ENCODE assay signal across 7 mouse cellular contexts in the genomic region with DNA sequence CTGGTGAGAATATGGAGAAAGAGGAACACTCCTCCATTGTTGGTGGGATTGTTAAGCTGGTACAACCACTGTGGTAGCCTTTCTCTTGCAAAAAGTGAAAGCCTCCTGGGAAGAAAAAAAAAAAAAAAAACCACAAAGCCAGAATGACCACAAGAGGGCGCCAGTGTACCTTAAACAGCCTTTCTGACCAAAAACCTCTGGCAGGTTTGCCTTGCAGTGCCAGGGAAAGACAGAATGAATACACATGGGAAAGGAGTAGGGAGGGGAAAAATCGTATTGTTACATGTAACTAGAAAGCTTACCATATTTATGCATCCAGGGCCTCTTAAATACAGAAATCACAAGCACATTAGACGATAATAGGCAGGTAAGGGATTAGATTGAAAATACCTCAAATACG.
DNase-seq lines count a peak whose midpoint lies in the region; ATAC-seq and TF ChIP-seq lines count a peak whose summit lies in the region.

No protein-coding gene starts in this region.

- no peaks in the 10 kb centered on the region for H3K27me3 ChIP-seq in spleen, adult 2 months (ENCODE audit: control insufficient read depth, insufficient read depth, low read length)
- no peaks in the 10 kb centered on the region for H3K27me3 ChIP-seq in liver, postnatal 0 days (ENCODE audit: insufficient read depth, low read length)

- no peak overlapping the region for H3K27ac ChIP-seq in spleen, adult 2 months (ENCODE audit: insufficient read depth, low read length)
- no peak overlapping the region for H3K27ac ChIP-seq in liver, postnatal 0 days (ENCODE audit: low read depth)

- 48% methylated on average over 4 of the region's 4 CpGs for WGBS in spleen, adult 2 months
- 40% methylated on average over 4 of the region's 4 CpGs for WGBS in liver, postnatal 0 days (ENCODE audit: insufficient replicate concordance)

- H3K4me1 ChIP-seq in spleen, adult 2 months (ENCODE audit: control insufficient read depth, insufficient read depth, insufficient read length) = no peaks in the 10 kb centered on the region
- no peaks in the 10 kb centered on the region for H3K4me1 ChIP-seq in liver, postnatal 0 days (ENCODE audit: insufficient read depth)

- H3K4me3 ChIP-seq in spleen, adult 2 months (ENCODE audit: extremely low read depth, insufficient read depth, insufficient read length) = no peak overlapping the region
- H3K4me3 ChIP-seq in liver, postnatal 0 days (ENCODE audit: low read depth, low read length) = no peak overlapping the region

- H3K9me3 ChIP-seq in liver, postnatal 0 days (ENCODE audit: low read length) = no peaks in the 10 kb centered on the region

- no peak for TF ChIP-seq EP300 in liver, postnatal 0 days (IDR thresholded peaks at IDR 0.05; ENCODE audit: low read depth)

- H3K36me3 ChIP-seq in spleen, adult 2 months (ENCODE audit: control insufficient read depth, insufficient read depth, low read length) = no peaks in the 10 kb centered on the region
- H3K36me3 ChIP-seq in liver, postnatal 0 days (replicated peaks; ENCODE audit: insufficient read depth, low read length) = no peaks in the 10 kb centered on the region

- no peak for TF ChIP-seq POLR2A in spleen, adult 2 months (IDR thresholded peaks at IDR 0.05; ENCODE audit: low read depth, low read length)

- peak; percentile 16; the same call in 1 of the 2 replicates for TF ChIP-seq CTCF in spleen, adult 2 months (IDR thresholded peaks at IDR 0.05; ENCODE audit: extremely low read depth, insufficient read depth, insufficient read length, insufficient replicate concordance)
- TF ChIP-seq CTCF in liver, postnatal 0 days (IDR thresholded peaks at IDR 0.05; ENCODE audit: low read depth) = peak; percentile 80

- no peak overlapping the region for H3K9ac ChIP-seq in liver, postnatal 0 days (replicated peaks)

- no peak overlapping the region for H3K4me2 ChIP-seq in liver, postnatal 0 days (ENCODE audit: low read depth, low read length)

- DNase-seq in spleen, adult 2 months (ENCODE audit: low read depth in 1 of 2, low spot score in 2 of 2) = no peak
- DNase-seq in spleen, postnatal 36 days (ENCODE audit: low spot score in 2 of 2) = no peak
- DNase-seq in adrenal gland, adult 2 months = peak; percentile 48
- DNase-seq in embryo, embryonic 10 days (ENCODE audit: low spot score) = peak; percentile 71
- DNase-seq in kidney, postnatal 25 days = peak; percentile 68 to 81
- peak; percentile 60 for DNase-seq in liver, postnatal 0 days
- DNase-seq in right cerebral cortex, adult 2 months (ENCODE audit: low spot score in 2 of 2) = peak; percentile 46 to 76

- no peak for ATAC-seq in liver, postnatal 0 days

Comparison
In these comparisons a context has a peak if more than half of its experiments do, and no peak if none do; other contexts are left out.
1. DNase-seq: peak in adrenal gland, adult 2 months (single experiment), embryo, embryonic 10 days (single experiment), kidney, postnatal 25 days (2 of 2), liver, postnatal 0 days (single experiment) and right cerebral cortex, adult 2 months (2 of 2); none in spleen, adult 2 months (0 of 2) and spleen, postnatal 36 days (0 of 2).